Mouse (Mus musculus) bone marrow macrophage, adult 2 months (primary cell): ENCODE results near the gene Nek1.

Source experiments
- CTCF ChIP-seq: IDR thresholded peaks from 2 replicates; pipeline ENCODE4 v1.5.1; 2012; ENCODE audit warnings: low read depth, mild to moderate bottlenecking, low read length, moderate library complexity
- POLR2A ChIP-seq: IDR thresholded peaks from 2 replicates; pipeline ENCODE4 v1.6.1; 2012; ENCODE audit warnings: mild to moderate bottlenecking, low read depth, low read length, borderline replicate concordance

- TF ChIP-seq CTCF (no peak), POLR2A (no peak)
Measured at GRCm38 (mm10) chr8:60992561-60992909, 460 bp upstream of the Nek1 start.
